ENCODE assay signal across 8 mouse cellular contexts in the genomic region with DNA sequence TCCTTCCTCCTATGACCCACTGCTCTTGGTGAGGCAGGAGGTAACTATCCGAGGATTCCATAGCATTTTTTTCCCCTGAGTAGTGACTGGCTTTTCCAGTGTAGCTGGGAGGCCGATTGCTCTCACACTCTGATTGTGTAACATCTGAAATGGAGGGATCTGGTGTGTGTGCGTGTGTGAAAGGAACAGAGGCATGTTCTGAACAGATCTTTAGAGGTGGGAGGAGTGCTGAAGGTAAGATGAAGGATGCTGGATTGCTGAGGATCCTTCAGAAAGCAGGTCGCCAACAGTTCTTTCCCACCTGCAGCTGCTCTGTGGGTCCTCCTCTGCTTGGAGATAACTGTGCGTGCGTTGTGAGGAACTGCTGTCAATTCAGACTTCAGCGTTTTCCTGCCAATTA. TPM values are rescaled to one million over a fixed set of nuclear protein-coding genes. Genes with fewer than 3 reads are reported as not detected.
DNase-seq lines count a peak whose midpoint lies in the region; ATAC-seq and TF ChIP-seq lines count a peak whose summit lies in the region.

No protein-coding gene starts in this region.

- H3K36me3 ChIP-seq in erythroblast, embryonic 14.5 days (ENCODE audit: control insufficient read depth) = no peaks in the 10 kb centered on the region
- peaks cover 22% of the 10 kb centered on the region for H3K36me3 ChIP-seq in E14TG2a.4 (ENCODE audit: insufficient read depth, low read length)
- H3K36me3 ChIP-seq in forebrain, embryonic 14.5 days (ENCODE audit: control insufficient read depth, insufficient read depth, low read length) = peaks cover 8% of the 10 kb centered on the region; the same call in 1 of the 2 replicates
- no peaks in the 10 kb centered on the region for H3K36me3 ChIP-seq in limb, embryonic 15.5 days
- no peaks in the 10 kb centered on the region for H3K36me3 ChIP-seq in midbrain, embryonic 15.5 days (replicated peaks)

- no peak for TF ChIP-seq CTCF in E14TG2a.4 (conservative IDR thresholded peaks at IDR 0.05; ENCODE audit: low read length)

- peaks cover 46% of the 10 kb centered on the region for H3K27me3 ChIP-seq in erythroblast, embryonic 14.5 days (ENCODE audit: control insufficient read depth)
- H3K27me3 ChIP-seq in E14TG2a.4 (ENCODE audit: insufficient read depth, low read length) = peaks cover 9% of the 10 kb centered on the region
- no peaks in the 10 kb centered on the region for H3K27me3 ChIP-seq in forebrain, embryonic 14.5 days (replicated peaks; ENCODE audit: control insufficient read depth, insufficient read depth, low read length)
- no peaks in the 10 kb centered on the region for H3K27me3 ChIP-seq in limb, embryonic 15.5 days
- H3K27me3 ChIP-seq in midbrain, embryonic 15.5 days (replicated peaks) = no peaks in the 10 kb centered on the region

- H3K9ac ChIP-seq in forebrain, embryonic 14.5 days (ENCODE audit: low read length) = peak overlapping the region; percentile 100
- no peak overlapping the region for H3K9ac ChIP-seq in limb, embryonic 15.5 days
- peak overlapping the region; percentile 99 for H3K9ac ChIP-seq in midbrain, embryonic 15.5 days

- no peaks in the 10 kb centered on the region for H3K9me3 ChIP-seq in erythroblast, embryonic 14.5 days (ENCODE audit: control insufficient read depth, low read length)
- no peaks in the 10 kb centered on the region for H3K9me3 ChIP-seq in E14TG2a.4 (ENCODE audit: low read length)
- H3K9me3 ChIP-seq in forebrain, embryonic 14.5 days (replicated peaks; ENCODE audit: control insufficient read depth, low read length) = no peaks in the 10 kb centered on the region
- no peaks in the 10 kb centered on the region for H3K9me3 ChIP-seq in limb, embryonic 15.5 days
- no peaks in the 10 kb centered on the region for H3K9me3 ChIP-seq in midbrain, embryonic 15.5 days

- peak; percentile 20 for DNase-seq in forebrain, embryonic 14.5 days (ENCODE audit: low spot score)
- no peak for DNase-seq in cerebellum, adult 18-20 months

- H3K4me3 ChIP-seq in erythroblast, embryonic 14.5 days (replicated peaks) = peak overlapping the region; percentile 60
- H3K4me3 ChIP-seq in E14TG2a.4 (replicated peaks; ENCODE audit: low read length) = peak overlapping the region; percentile 93
- peak overlapping the region; percentile 78 for H3K4me3 ChIP-seq in forebrain, embryonic 14.5 days (ENCODE audit: low read depth, low read length)
- H3K4me3 ChIP-seq in limb, embryonic 15.5 days = peak overlapping the region; percentile 88
- H3K4me3 ChIP-seq in midbrain, embryonic 15.5 days = peak overlapping the region; percentile 68

- H3K4me2 ChIP-seq in forebrain, embryonic 14.5 days (ENCODE audit: low read length) = peak overlapping the region; percentile 77
- H3K4me2 ChIP-seq in limb, embryonic 15.5 days = peak overlapping the region; percentile 97
- H3K4me2 ChIP-seq in midbrain, embryonic 15.5 days = peak overlapping the region; percentile 77

- no peak for ATAC-seq in erythroblast, adult 5-6 weeks (replicated peaks; ENCODE audit: low FRiP score, poor library complexity, severe bottlenecking)
- no peak for ATAC-seq in forebrain, embryonic 14.5 days
- peak; percentile 9; the same call in 1 of the 2 replicates for ATAC-seq in limb, embryonic 15.5 days (ENCODE audit: insufficient number of reproducible peaks, low FRiP score, low TSS enrichment, low read depth)
- no peak; the same call in 1 of the 2 replicates for ATAC-seq in midbrain, embryonic 15.5 days (replicated peaks)
- no peak for ATAC-seq in inflammation-experienced regulatory T-cells, adult 6 months

- peaks cover 16% of the 10 kb centered on the region for H3K4me1 ChIP-seq in erythroblast, embryonic 14.5 days (ENCODE audit: control insufficient read depth)
- peaks cover 51% of the 10 kb centered on the region for H3K4me1 ChIP-seq in E14TG2a.4 (replicated peaks; ENCODE audit: low read depth, low read length)
- peaks cover 18% of the 10 kb centered on the region for H3K4me1 ChIP-seq in forebrain, embryonic 14.5 days (ENCODE audit: control insufficient read depth, insufficient read depth, low read length)
- peaks cover 34% of the 10 kb centered on the region for H3K4me1 ChIP-seq in limb, embryonic 15.5 days
- peaks cover 39% of the 10 kb centered on the region for H3K4me1 ChIP-seq in midbrain, embryonic 15.5 days

- under 1% methylated on average over 7 of the region's 7 CpGs for WGBS in forebrain, embryonic 14.5 days
- 5% methylated on average over 7 of the region's 7 CpGs for WGBS in limb, embryonic 15.5 days
- WGBS in midbrain, embryonic 15.5 days = 2% methylated on average over 7 of the region's 7 CpGs

- peak overlapping the region; percentile 52 for H3K27ac ChIP-seq in forebrain, embryonic 14.5 days (ENCODE audit: low read depth, low read length)
- peak overlapping the region; percentile 52 for H3K27ac ChIP-seq in limb, embryonic 15.5 days
- peak overlapping the region; percentile 99 for H3K27ac ChIP-seq in midbrain, embryonic 15.5 days

RNA-seq across cellular contexts. Expression of a gene that starts 0.6 kb away (rescaled TPM):
- polyA plus RNA-seq in erythroblast, embryonic 14.5 days (2012) = 0.02 TPM in 1 of 2 replicates, not detected in the other
- total RNA-seq in erythroblast, adult 5-6 weeks (2015; ENCODE audit: low replicate concordance) = not detected in 2 replicates
- total RNA-seq in erythroblast, adult 5-6 weeks (2017; ENCODE audit: low replicate concordance) = 1.3 TPM in 1 of 2 replicates, not detected in the other
- 25.9 and 27.5 TPM in 2 replicates for polyA plus RNA-seq in forebrain, embryonic 14.5 days (2014; fragmentation: Nextera tagmentation; extraction: Ambion mirVana)
- 14.9 TPM in 2 replicates for polyA plus RNA-seq in limb, embryonic 15.5 days (2015; fragmentation: Nextera tagmentation; extraction: Ambion mirVana)
- polyA plus RNA-seq in midbrain, embryonic 15.5 days (2015; fragmentation: Nextera tagmentation; extraction: Ambion mirVana) = 65.4 and 67.3 TPM in 2 replicates
- polyA plus RNA-seq in inflammation-experienced regulatory T-cells, adult 6 months (2017; shearing (Covaris generic)) = not detected

RNA-seq across cellular contexts. Expression of a gene that starts 36.0 kb away (rescaled TPM):
- polyA plus RNA-seq in erythroblast, embryonic 14.5 days (2012) = not detected in 2 replicates
- not detected in 2 replicates for total RNA-seq in erythroblast, adult 5-6 weeks (2015; ENCODE audit: low replicate concordance)
- not detected in 2 replicates for total RNA-seq in erythroblast, adult 5-6 weeks (2017; ENCODE audit: low replicate concordance)
- not detected in 2 replicates for polyA plus RNA-seq in forebrain, embryonic 14.5 days (2014; fragmentation: Nextera tagmentation; extraction: Ambion mirVana)
- 0.24 TPM in 1 of 2 replicates, not detected in the other for polyA plus RNA-seq in limb, embryonic 15.5 days (2015; fragmentation: Nextera tagmentation; extraction: Ambion mirVana)
- not detected in 2 replicates for polyA plus RNA-seq in midbrain, embryonic 15.5 days (2015; fragmentation: Nextera tagmentation; extraction: Ambion mirVana)
- not detected for polyA plus RNA-seq in inflammation-experienced regulatory T-cells, adult 6 months (2017; shearing (Covaris generic))

RNA-seq across cellular contexts. Expression of a gene that starts 43.4 kb away (rescaled TPM):
- polyA plus RNA-seq in erythroblast, embryonic 14.5 days (2012) = 0.06 TPM in 2 replicates
- total RNA-seq in erythroblast, adult 5-6 weeks (2015; ENCODE audit: low replicate concordance) = 1.5 TPM in 2 replicates
- total RNA-seq in erythroblast, adult 5-6 weeks (2017; ENCODE audit: low replicate concordance) = 0.70 and 0.77 TPM in 2 replicates
- polyA plus RNA-seq in forebrain, embryonic 14.5 days (2014; fragmentation: Nextera tagmentation; extraction: Ambion mirVana) = 54.2 and 64.7 TPM in 2 replicates
- polyA plus RNA-seq in limb, embryonic 15.5 days (2015; fragmentation: Nextera tagmentation; extraction: Ambion mirVana) = 25.2 and 28.4 TPM in 2 replicates
- polyA plus RNA-seq in midbrain, embryonic 15.5 days (2015; fragmentation: Nextera tagmentation; extraction: Ambion mirVana) = 53.3 and 53.4 TPM in 2 replicates
- 10 to 100 TPM; 11.1 to 12.1 (median 11.5) TPM for polyA plus RNA-seq in inflammation-experienced regulatory T-cells, adult 6 months (2017; shearing (Covaris generic))

RNA-seq across cellular contexts. Expression of a gene that starts 44.2 kb away (rescaled TPM):
- polyA plus RNA-seq in erythroblast, embryonic 14.5 days (2012) = 0.01 and 0.17 TPM in 2 replicates
- 0.19 TPM in 1 of 2 replicates, not detected in the other for total RNA-seq in erythroblast, adult 5-6 weeks (2015; ENCODE audit: low replicate concordance)
- 0.56 TPM in 1 of 2 replicates, not detected in the other for total RNA-seq in erythroblast, adult 5-6 weeks (2017; ENCODE audit: low replicate concordance)
- polyA plus RNA-seq in forebrain, embryonic 14.5 days (2014; fragmentation: Nextera tagmentation; extraction: Ambion mirVana) = 2.4 and 4.1 TPM in 2 replicates
- polyA plus RNA-seq in limb, embryonic 15.5 days (2015; fragmentation: Nextera tagmentation; extraction: Ambion mirVana) = 4.2 and 5.8 TPM in 2 replicates
- polyA plus RNA-seq in midbrain, embryonic 15.5 days (2015; fragmentation: Nextera tagmentation; extraction: Ambion mirVana) = 2.7 TPM in 2 replicates
- under 1 TPM in 2 of 3 experiments, not detected in 1; 0.38 to 0.63 TPM for polyA plus RNA-seq in inflammation-experienced regulatory T-cells, adult 6 months (2017; shearing (Covaris generic))

Comparison
In these comparisons a context has a peak if more than half of its experiments do, and no peak if none do; other contexts are left out.
1. RNA of a gene that starts 0.6 kb away (polyA plus RNA-seq): 65.4 to 67.3 TPM in midbrain, embryonic 15.5 days, 25.9 to 27.5 TPM in forebrain, embryonic 14.5 days and 14.9 TPM in limb, embryonic 15.5 days; 0.02 TPM in erythroblast, embryonic 14.5 days and not detected in inflammation-experienced regulatory T-cells, adult 6 months; every median in the first group is over 10 times any median in the second.
2. RNA of a gene that starts 43.4 kb away (polyA plus RNA-seq): 54.2 to 64.7 TPM in forebrain, embryonic 14.5 days, 53.3 to 53.4 TPM in midbrain, embryonic 15.5 days, 25.2 to 28.4 TPM in limb, embryonic 15.5 days and 11.1 to 12.1 TPM in inflammation-experienced regulatory T-cells, adult 6 months; 0.06 TPM in erythroblast, embryonic 14.5 days; every median in the first group is over 10 times any median in the second.
3. Peak in every context shown above with its lines, with median percentiles within 50 percentile points of each other: H3K4me3 ChIP-seq, H3K27ac ChIP-seq and H3K4me2 ChIP-seq.